Mouse (Mus musculus) kidney, postnatal 25 days (tissue): ENCODE data around the gene Wapl.

Experiments used
- DNase-seq, 2 experiments: peaks; one replicate each; pipeline ENCODE4 v3.0.0; 2021; ENCODE audit warnings: mixed read lengths in 2 of 2

The Wapl gene

GRCm38 (mm10) chr14:34776719-34777385 is 103.1 kb downstream of the Wapl start:
- no peak for DNase-seq

- peak in 1 of 2 experiments; percentile 58 for DNase-seq
These were observed 104.1 kb downstream of the Wapl start for GRCm38 (mm10) chr14:34777810-34778209.

DNA sequence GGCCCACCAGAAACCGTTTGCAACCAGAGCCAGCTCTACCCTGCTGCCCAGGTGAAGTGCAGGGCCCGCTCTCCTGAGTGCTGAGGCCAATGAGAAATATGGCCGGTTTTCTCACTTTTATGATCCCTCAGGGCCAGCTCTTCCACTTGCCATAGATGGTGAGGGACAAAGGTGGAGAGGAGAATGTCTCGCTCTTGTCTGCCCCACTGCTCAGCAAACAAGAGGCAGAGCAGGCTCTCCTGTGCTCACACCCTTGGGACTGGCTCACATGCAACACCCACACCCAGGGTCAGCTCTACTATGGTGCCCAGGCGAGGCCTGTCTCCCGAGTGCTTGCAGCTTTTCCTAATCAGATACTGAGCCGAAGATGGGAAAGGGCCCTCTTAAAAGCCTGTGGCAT is 105.0 kb downstream of the Wapl start:
- no peak for DNase-seq

DNA sequence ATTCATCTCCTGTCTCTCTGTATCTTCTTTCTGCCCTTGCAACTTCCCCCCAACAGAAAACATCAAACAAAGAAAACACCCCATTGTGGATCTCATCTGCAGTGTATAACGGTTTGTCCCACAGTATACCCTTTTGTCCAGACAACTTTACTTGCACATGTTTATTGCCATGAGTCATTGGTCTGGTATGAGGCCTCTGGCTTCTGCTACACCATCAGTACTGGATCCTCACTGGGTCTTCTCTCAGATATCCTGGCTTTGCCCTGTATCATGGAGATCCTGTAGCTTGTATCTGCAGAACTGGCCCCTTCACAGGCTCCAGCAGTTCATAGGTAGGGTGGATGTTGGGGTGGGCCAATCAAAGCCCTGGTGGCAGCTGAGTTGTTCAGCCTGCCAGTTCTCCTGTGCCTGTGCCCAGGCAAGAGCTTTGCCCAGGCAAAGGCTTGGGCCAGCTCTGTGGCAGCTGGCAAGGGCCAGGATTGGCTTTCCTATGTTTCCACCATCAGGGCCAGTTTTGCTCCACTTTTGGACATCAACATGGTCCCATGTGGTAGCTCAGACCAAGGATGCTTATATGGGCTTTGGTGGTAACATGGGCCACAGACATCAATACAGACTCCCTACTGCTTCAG is 119.8 kb downstream of the Wapl start:
- DNase-seq: no peak
